Mouse (Mus musculus): ENCODE results near the gene 1700069L16Rik. TPM values are rescaled to one million over a fixed set of nuclear protein-coding genes. Genes with fewer than 3 reads are reported as not detected.
A peak's percentile ranks its signal among the peaks of the same experiment; 100 is the strongest.

1700069L16Rik gene
- not detected in 2 replicates for polyA plus RNA-seq (2012; rRNA removed)

GRCm38 (mm10) chr5:113724446-113724845 lies at the start of gene 1700069L16Rik:
Gene 1700069L16Rik (minus strand): TSS chr5:113724772.
- no peaks in the 10 kb centered on the region for H3K4me1 ChIP-seq (replicated peaks; ENCODE audit: control insufficient read depth, insufficient read depth, low read length)
- no peaks in the 10 kb centered on the region for H3K36me3 ChIP-seq (ENCODE audit: control insufficient read depth, insufficient read depth, low read length)
- H3K27me3 ChIP-seq (ENCODE audit: control insufficient read depth, insufficient read depth, low read length): no peaks in the 10 kb centered on the region
- no peak within 1 kb of the TSS for H3K27ac ChIP-seq (ENCODE audit: control insufficient read depth, insufficient read depth, low read length)
- TF ChIP-seq CTCF (IDR thresholded peaks at IDR 0.05; ENCODE audit: borderline replicate concordance, control insufficient read depth, extremely low read depth, insufficient read depth, low read length, poor library complexity): peak; percentile 89
- TF ChIP-seq POLR2A (IDR thresholded peaks at IDR 0.05; ENCODE audit: control insufficient read depth, extremely low read depth, insufficient read depth, low read length, poor library complexity): no peak
- DNase-seq: peak; percentile 66
- H3K4me3 ChIP-seq (ENCODE audit: control insufficient read depth, insufficient read depth, low read length): no peak within 1 kb of the TSS
- WGBS: 6% methylated on average over 15 of the region's 15 CpGs

GRCm38 (mm10) chr5:113773664-113774063 lies 49.1 kb upstream of the 1700069L16Rik start:
- DNase-seq: peak; percentile 91
- H3K4me1 ChIP-seq (replicated peaks; ENCODE audit: control insufficient read depth, insufficient read depth, low read length): peaks cover 40% of the 10 kb centered on the region
- under 1% methylated on average over 7 of the region's 7 CpGs for WGBS
- no peaks in the 10 kb centered on the region for H3K27me3 ChIP-seq (ENCODE audit: control insufficient read depth, insufficient read depth, low read length)
- H3K4me3 ChIP-seq (ENCODE audit: control insufficient read depth, insufficient read depth, low read length): peak overlapping the region; percentile 72; the same call in 1 of the 2 replicates
- H3K36me3 ChIP-seq (ENCODE audit: control insufficient read depth, insufficient read depth, low read length): no peaks in the 10 kb centered on the region
- H3K27ac ChIP-seq (ENCODE audit: control insufficient read depth, insufficient read depth, low read length): no peak overlapping the region
- TF ChIP-seq CTCF (IDR thresholded peaks at IDR 0.05; ENCODE audit: borderline replicate concordance, control insufficient read depth, extremely low read depth, insufficient read depth, low read length, poor library complexity) (peak; percentile 91), POLR2A (IDR thresholded peaks at IDR 0.05; ENCODE audit: control insufficient read depth, extremely low read depth, insufficient read depth, low read length, poor library complexity) (no peak)

GRCm38 (mm10) chr5:113772905-113773519 lies 48.4 kb upstream of the 1700069L16Rik start:
- no peaks in the 10 kb centered on the region for H3K36me3 ChIP-seq (ENCODE audit: control insufficient read depth, insufficient read depth, low read length)
- H3K4me1 ChIP-seq (replicated peaks; ENCODE audit: control insufficient read depth, insufficient read depth, low read length): peaks cover 34% of the 10 kb centered on the region
- under 1% methylated on average over 38 of the region's 38 CpGs for WGBS
- no peak for DNase-seq
- H3K27ac ChIP-seq (ENCODE audit: control insufficient read depth, insufficient read depth, low read length): no peak overlapping the region
- TF ChIP-seq CTCF (IDR thresholded peaks at IDR 0.05; ENCODE audit: borderline replicate concordance, control insufficient read depth, extremely low read depth, insufficient read depth, low read length, poor library complexity) (peak; percentile 9; the same call in 1 of the 2 replicates), POLR2A (IDR thresholded peaks at IDR 0.05; ENCODE audit: control insufficient read depth, extremely low read depth, insufficient read depth, low read length, poor library complexity) (no peak)
- H3K27me3 ChIP-seq (ENCODE audit: control insufficient read depth, insufficient read depth, low read length): no peaks in the 10 kb centered on the region
- H3K4me3 ChIP-seq (ENCODE audit: control insufficient read depth, insufficient read depth, low read length): peak overlapping the region; percentile 72

GRCm38 (mm10) chr5:113772450-113772895 lies 47.9 kb upstream of the 1700069L16Rik start, which contains the start of the genes Sart3 and Iscu:
Gene Sart3 (minus strand): TSS chr5:113772510.
Gene Iscu (plus strand): TSS chr5:113772748.
- under 1% methylated on average over 49 of the region's 49 CpGs for WGBS
- Histone ChIP-seq H3K4me3 (ENCODE audit: control insufficient read depth, insufficient read depth, low read length) (peak within 1 kb of the TSS; percentile 73), H3K36me3 (ENCODE audit: control insufficient read depth, insufficient read depth, low read length) (no peaks in the 10 kb centered on the region), H3K4me1 (replicated peaks; ENCODE audit: control insufficient read depth, insufficient read depth, low read length) (peaks cover 30% of the 10 kb centered on the region), H3K27ac (ENCODE audit: control insufficient read depth, insufficient read depth, low read length) (peak within 1 kb of the TSS; percentile 67), H3K27me3 (ENCODE audit: control insufficient read depth, insufficient read depth, low read length) (no peaks in the 10 kb centered on the region)
- peak; percentile 95 for DNase-seq
- TF ChIP-seq POLR2A (IDR thresholded peaks at IDR 0.05; ENCODE audit: control insufficient read depth, extremely low read depth, insufficient read depth, low read length, poor library complexity) (peak; percentile 73; the same call in 1 of the 2 replicates), CTCF (IDR thresholded peaks at IDR 0.05; ENCODE audit: borderline replicate concordance, control insufficient read depth, extremely low read depth, insufficient read depth, low read length, poor library complexity) (peak; percentile 70)

- H3K4me1 ChIP-seq (replicated peaks; ENCODE audit: control insufficient read depth, insufficient read depth, low read length): peaks cover 22% of the 10 kb centered on the region
Measured at GRCm38 (mm10) chr5:113771213-113772162, 46.9 kb upstream of the 1700069L16Rik start.

GRCm38 (mm10) chr5:113768806-113769205 lies 44.2 kb upstream of the 1700069L16Rik start:
- 98% methylated on average over 8 of the region's 8 CpGs for WGBS
- H3K27ac ChIP-seq (ENCODE audit: control insufficient read depth, insufficient read depth, low read length): no peak overlapping the region
- TF ChIP-seq CTCF (IDR thresholded peaks at IDR 0.05; ENCODE audit: borderline replicate concordance, control insufficient read depth, extremely low read depth, insufficient read depth, low read length, poor library complexity): no peak
- H3K4me1 ChIP-seq (replicated peaks; ENCODE audit: control insufficient read depth, insufficient read depth, low read length): peaks cover 14% of the 10 kb centered on the region
- no peaks in the 10 kb centered on the region for H3K27me3 ChIP-seq (ENCODE audit: control insufficient read depth, insufficient read depth, low read length)
- H3K4me3 ChIP-seq (ENCODE audit: control insufficient read depth, insufficient read depth, low read length): no peak overlapping the region
- H3K36me3 ChIP-seq (ENCODE audit: control insufficient read depth, insufficient read depth, low read length): no peaks in the 10 kb centered on the region
- DNase-seq: no peak

More at GRCm38 (mm10) chr5:113771213-113772162, 46.9 kb upstream of the 1700069L16Rik start:
- peak overlapping the region; percentile 67 for H3K27ac ChIP-seq (ENCODE audit: control insufficient read depth, insufficient read depth, low read length)
- peak; percentile 80 for DNase-seq
- WGBS: under 1% methylated on average over 96 of the region's 97 CpGs
- TF ChIP-seq CTCF (IDR thresholded peaks at IDR 0.05; ENCODE audit: borderline replicate concordance, control insufficient read depth, extremely low read depth, insufficient read depth, low read length, poor library complexity) (0 out of 2 replicates have a peak, but pooled peaks have one; percentile 15), POLR2A (IDR thresholded peaks at IDR 0.05; ENCODE audit: control insufficient read depth, extremely low read depth, insufficient read depth, low read length, poor library complexity) (peak; percentile 73; the same call in 1 of the 2 replicates)
- no peaks in the 10 kb centered on the region for H3K27me3 ChIP-seq (ENCODE audit: control insufficient read depth, insufficient read depth, low read length)
- H3K36me3 ChIP-seq (ENCODE audit: control insufficient read depth, insufficient read depth, low read length): no peaks in the 10 kb centered on the region
- peak overlapping the region; percentile 73 for H3K4me3 ChIP-seq (ENCODE audit: control insufficient read depth, insufficient read depth, low read length)

Data from thymus, adult 2 months (tissue).